Mouse (Mus musculus): ENCODE data around the gene Plcg1. TPM values are rescaled to one million over a fixed set of nuclear protein-coding genes. Genes with fewer than 3 reads are reported as not detected.

The Plcg1 gene
- polyA plus RNA-seq, 1 experiment from 2014 or later: 80.6 TPM

DNA sequence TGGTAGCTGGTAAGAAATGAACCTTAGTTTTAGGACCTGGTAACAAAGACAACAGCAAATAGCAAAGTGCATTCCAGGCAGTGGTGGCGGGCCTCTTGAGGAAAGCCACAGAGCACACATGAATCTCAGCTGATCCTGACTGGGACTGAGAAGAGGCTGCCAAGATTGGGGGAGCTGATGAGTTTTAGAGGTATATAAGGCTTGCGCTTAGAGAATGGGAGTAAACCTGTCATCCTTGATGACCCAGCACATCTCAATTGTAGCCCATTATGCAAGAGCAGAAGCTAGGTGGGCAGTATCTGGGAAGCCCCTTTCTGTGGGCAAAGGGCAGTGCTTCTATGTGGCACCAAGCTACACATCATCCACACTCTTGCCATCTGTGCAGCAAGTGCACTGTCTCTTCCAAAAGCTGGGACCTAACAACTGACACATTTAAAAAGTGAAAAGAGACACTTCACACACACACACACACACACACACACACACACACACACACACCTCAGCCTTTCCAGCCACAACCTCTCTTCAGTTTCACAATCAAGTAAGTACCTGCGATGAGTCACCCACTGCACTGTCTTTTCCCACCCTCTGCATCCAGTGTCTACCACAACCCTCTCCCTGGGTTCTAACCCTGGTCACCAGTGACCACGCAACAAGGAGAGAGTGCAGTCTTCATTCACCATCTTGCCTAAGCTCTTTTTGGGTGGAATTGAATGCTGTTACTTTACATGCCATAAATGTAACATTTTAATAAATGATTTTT is 7.3 kb upstream of the Plcg1 start:
- 95% methylated on average over 4 of the region's 4 CpGs for WGBS
- H3K36me3 ChIP-seq (ENCODE audit: control insufficient read depth, insufficient read depth, low read length): peaks cover 8% of the 10 kb centered on the region
- H3K27ac ChIP-seq (ENCODE audit: low read depth, low read length): no peak overlapping the region
- no peaks in the 10 kb centered on the region for H3K27me3 ChIP-seq (ENCODE audit: control insufficient read depth, insufficient read depth, low read length)
- H3K4me1 ChIP-seq (ENCODE audit: control insufficient read depth, insufficient read depth, low read length): no peaks in the 10 kb centered on the region
- ATAC-seq (ENCODE audit: insufficient read depth, low FRiP score, low TSS enrichment) (no peak), DNase-seq (ENCODE audit: low spot score) (no peak)
- no peak overlapping the region for H3K4me3 ChIP-seq (ENCODE audit: low read depth, low read length)
- H3K4me2 ChIP-seq (ENCODE audit: low read depth): no peak overlapping the region
- H3K9me3 ChIP-seq (ENCODE audit: control insufficient read depth, low read length): no peaks in the 10 kb centered on the region
- no peak overlapping the region for H3K9ac ChIP-seq (ENCODE audit: low read length)

DNA sequence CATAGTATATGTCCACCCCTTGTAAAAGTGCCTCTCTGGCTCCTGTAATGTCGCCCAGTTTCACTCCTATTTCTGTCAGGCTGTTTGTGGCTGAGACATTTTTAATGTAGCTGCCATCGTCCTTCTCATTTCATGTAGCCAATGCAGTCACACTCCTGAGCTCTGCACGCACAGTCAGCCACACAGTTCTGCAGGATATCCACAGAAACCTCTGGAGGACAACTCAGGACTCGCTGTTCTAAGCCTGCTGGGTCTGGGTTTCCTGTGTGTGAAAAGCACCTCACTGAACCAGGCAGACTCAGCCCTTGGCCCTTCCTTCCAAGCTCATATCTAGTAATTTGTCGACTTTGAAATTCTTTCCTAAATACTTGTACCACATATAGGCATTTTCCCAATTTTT is 6.6 kb upstream of the Plcg1 start:
- Histone ChIP-seq H3K27ac (ENCODE audit: low read depth, low read length) (no peak overlapping the region), H3K27me3 (ENCODE audit: control insufficient read depth, insufficient read depth, low read length) (no peaks in the 10 kb centered on the region), H3K9me3 (ENCODE audit: control insufficient read depth, low read length) (no peaks in the 10 kb centered on the region), H3K36me3 (ENCODE audit: control insufficient read depth, insufficient read depth, low read length) (peaks cover 6% of the 10 kb centered on the region), H3K9ac (ENCODE audit: low read length) (no peak overlapping the region), H3K4me3 (ENCODE audit: low read depth, low read length) (no peak overlapping the region), H3K4me1 (ENCODE audit: control insufficient read depth, insufficient read depth, low read length) (no peaks in the 10 kb centered on the region), H3K4me2 (ENCODE audit: low read depth) (no peak overlapping the region)
- WGBS: 92% methylated on average over 5 of the region's 5 CpGs
- ATAC-seq (ENCODE audit: insufficient read depth, low FRiP score, low TSS enrichment): no peak
- no peak for DNase-seq (ENCODE audit: low spot score)

DNA sequence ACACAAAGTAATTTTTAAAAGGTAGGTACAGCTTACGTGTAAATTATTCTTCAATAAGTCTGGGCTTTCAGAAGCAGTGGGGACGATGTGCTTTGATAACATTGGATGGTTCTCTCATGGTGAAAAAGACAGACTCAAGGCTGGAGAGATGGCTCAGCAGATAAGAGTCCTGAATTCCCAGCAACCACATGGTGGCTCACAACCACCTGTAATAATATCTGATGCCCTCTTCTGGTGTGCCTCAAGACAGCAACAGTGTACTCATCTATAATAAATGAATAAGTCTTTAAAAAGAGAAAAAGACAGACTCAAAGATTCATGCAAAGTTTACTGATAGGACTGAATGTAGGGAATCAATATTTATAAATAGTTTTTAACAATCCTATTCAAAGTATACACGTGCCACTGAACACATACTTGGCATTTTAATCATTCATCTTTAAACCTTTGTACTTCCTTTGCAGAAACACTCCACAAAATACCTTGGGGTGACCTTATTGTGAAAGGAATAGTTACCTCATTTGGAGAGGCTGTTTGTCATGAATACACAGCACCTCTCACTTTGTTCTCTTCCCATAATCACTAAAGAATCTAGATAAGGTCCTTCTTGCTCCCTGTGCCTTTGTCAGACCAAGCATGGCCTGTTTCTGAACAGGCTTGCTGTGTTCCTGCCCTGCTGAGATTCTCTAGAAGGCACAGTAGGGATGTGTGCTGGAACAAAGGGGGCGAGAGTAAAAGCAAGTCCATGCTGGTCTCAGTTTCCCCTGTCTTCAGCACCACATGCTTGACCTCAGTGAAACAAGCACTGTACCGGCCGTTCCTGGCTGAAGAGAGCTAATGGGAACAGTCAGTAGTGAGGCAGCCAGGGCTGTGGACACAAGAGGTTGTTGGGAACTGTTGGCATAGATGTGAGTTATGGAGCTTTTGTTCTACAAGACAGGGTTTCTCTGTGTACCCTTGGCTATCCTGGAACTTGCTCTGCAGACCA is 4.9 kb upstream of the Plcg1 start:
- Histone ChIP-seq H3K36me3 (ENCODE audit: control insufficient read depth, insufficient read depth, low read length) (no peaks in the 10 kb centered on the region; the same call in 1 of the 2 replicates), H3K4me3 (ENCODE audit: low read depth, low read length) (no peak overlapping the region), H3K27me3 (ENCODE audit: control insufficient read depth, insufficient read depth, low read length) (no peaks in the 10 kb centered on the region), H3K9me3 (ENCODE audit: control insufficient read depth, low read length) (no peaks in the 10 kb centered on the region), H3K4me1 (ENCODE audit: control insufficient read depth, insufficient read depth, low read length) (peaks cover 5% of the 10 kb centered on the region; the same call in 1 of the 2 replicates), H3K9ac (ENCODE audit: low read length) (no peak overlapping the region), H3K27ac (ENCODE audit: low read depth, low read length) (no peak overlapping the region), H3K4me2 (ENCODE audit: low read depth) (no peak overlapping the region)
- 89% methylated on average over 6 of the region's 6 CpGs for WGBS
- DNase-seq (ENCODE audit: low spot score) (no peak), ATAC-seq (ENCODE audit: insufficient read depth, low FRiP score, low TSS enrichment) (no peak)

DNA sequence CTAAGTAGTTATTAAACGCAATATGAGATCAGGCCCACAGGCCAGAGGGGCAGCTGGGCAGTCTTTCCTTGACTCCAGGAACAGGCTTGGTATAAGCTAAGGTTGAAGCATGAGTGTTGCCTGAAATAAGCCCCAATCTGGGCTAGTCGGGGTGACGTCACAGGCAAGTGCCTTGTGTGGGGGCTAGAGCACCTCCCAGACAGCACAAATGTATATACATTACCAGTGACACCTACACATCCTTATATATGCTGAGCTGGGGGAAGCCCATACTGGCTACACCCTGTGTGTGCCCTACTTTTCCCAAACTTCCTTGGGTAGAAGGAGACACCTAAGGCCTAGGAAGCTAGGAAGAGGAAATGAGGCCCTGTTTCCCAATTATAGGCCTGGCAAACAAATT is 2.1 kb upstream of the Plcg1 start:
- H3K27ac ChIP-seq (ENCODE audit: low read depth, low read length): no peak overlapping the region
- no peaks in the 10 kb centered on the region for H3K27me3 ChIP-seq (ENCODE audit: control insufficient read depth, insufficient read depth, low read length)
- ATAC-seq (ENCODE audit: insufficient read depth, low FRiP score, low TSS enrichment): no peak
- no peak for DNase-seq (ENCODE audit: low spot score)
- H3K9ac ChIP-seq (ENCODE audit: low read length): no peak overlapping the region
- peaks cover 17% of the 10 kb centered on the region for H3K4me1 ChIP-seq (ENCODE audit: control insufficient read depth, insufficient read depth, low read length)
- no peak overlapping the region for H3K4me3 ChIP-seq (ENCODE audit: low read depth, low read length)
- H3K9me3 ChIP-seq (ENCODE audit: control insufficient read depth, low read length): no peaks in the 10 kb centered on the region
- H3K36me3 ChIP-seq (ENCODE audit: control insufficient read depth, insufficient read depth, low read length): no peaks in the 10 kb centered on the region; the same call in 1 of the 2 replicates
- H3K4me2 ChIP-seq (ENCODE audit: low read depth): no peak overlapping the region
- WGBS: 88% methylated on average over 3 of the region's 3 CpGs

DNA sequence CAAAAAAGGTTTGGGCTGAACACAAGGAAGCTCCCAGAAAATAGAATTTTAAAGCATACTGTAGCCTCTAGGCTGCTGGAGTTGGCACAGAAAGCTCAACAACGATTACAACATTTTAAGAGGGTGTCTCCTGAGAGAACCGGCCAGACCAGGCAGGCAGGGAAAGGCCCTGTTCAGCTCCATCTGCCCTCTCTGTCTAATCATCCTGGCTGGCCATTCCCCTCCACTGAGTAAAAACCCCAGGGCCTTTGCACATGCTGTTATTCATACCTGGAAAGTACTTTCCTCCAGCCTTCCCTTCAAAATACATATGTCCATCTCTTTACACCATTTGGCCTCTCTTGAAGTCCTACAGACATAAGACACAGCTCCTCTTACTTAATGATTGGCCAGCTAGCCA is 1.7 kb upstream of the Plcg1 start:
- H3K27me3 ChIP-seq (ENCODE audit: control insufficient read depth, insufficient read depth, low read length): no peaks in the 10 kb centered on the region
- peaks cover 17% of the 10 kb centered on the region for H3K4me1 ChIP-seq (ENCODE audit: control insufficient read depth, insufficient read depth, low read length)
- WGBS: 94% methylated on average over 2 of the region's 2 CpGs
- H3K4me3 ChIP-seq (ENCODE audit: low read depth, low read length): no peak overlapping the region
- no peak for ATAC-seq (ENCODE audit: insufficient read depth, low FRiP score, low TSS enrichment)
- no peaks in the 10 kb centered on the region for H3K9me3 ChIP-seq (ENCODE audit: control insufficient read depth, low read length)
- no peak overlapping the region for H3K4me2 ChIP-seq (ENCODE audit: low read depth)
- DNase-seq (ENCODE audit: low spot score): no peak
- no peak overlapping the region for H3K9ac ChIP-seq (ENCODE audit: low read length)
- H3K27ac ChIP-seq (ENCODE audit: low read depth, low read length): no peak overlapping the region
- H3K36me3 ChIP-seq (ENCODE audit: control insufficient read depth, insufficient read depth, low read length): 0 out of 2 replicates have a peak, but pooled peaks cover 3% of the 10 kb centered on the region

DNA sequence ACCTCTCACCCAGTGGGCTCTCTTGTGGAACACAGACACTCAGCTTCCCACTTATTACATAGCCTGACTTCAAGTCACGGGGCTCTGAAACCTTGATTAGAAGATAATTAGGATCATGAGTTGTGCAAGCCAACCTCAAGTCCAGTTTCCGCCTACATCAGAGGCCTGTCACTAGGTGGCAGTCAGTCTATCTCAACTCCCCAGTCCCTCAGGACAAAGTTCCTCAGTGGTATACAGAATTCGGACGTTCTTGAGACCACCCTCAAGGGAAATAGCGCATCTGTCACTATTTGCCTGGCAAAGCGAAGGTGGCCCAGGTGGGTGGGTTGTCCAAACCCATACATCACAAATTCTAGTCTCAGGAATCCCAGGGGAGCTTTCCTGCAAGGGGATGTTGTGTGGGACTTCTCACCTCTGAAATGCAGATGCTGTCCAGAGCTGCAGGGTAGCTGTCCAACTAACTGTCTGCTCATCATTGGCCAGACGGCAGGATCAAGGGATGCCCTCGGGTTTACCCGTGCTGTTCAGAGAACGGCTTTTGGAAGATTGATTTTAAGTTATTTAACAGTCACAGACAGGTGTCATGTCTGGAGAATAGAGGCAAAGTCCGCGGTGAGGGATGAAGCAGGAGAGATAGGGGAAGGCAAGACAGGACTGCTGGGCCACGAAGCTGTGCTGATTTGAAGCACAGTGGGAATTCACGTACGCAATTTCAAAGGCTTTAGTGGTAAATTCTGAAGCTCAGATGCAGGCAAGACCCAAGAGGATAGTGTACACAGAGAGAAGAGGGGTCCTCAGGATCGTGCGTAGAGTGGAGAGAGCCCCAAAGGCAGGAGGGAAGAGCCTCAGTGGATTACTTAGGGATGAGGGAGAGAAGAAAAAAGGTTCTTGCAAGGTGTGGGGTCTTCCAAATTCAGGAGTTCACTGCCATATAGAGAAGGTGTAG is 976 bp upstream of the Plcg1 start:
- H3K9me3 ChIP-seq (ENCODE audit: control insufficient read depth, low read length): no peaks in the 10 kb centered on the region
- H3K36me3 ChIP-seq (ENCODE audit: control insufficient read depth, insufficient read depth, low read length): 0 out of 2 replicates have a peak, but pooled peaks cover 3% of the 10 kb centered on the region
- H3K4me2 ChIP-seq (ENCODE audit: low read depth): peak overlapping the region; percentile 76
- peak overlapping the region; percentile 91 for H3K4me3 ChIP-seq (ENCODE audit: low read depth, low read length)
- 31% methylated on average over 17 of the region's 17 CpGs for WGBS
- H3K4me1 ChIP-seq (ENCODE audit: control insufficient read depth, insufficient read depth, low read length): peaks cover 17% of the 10 kb centered on the region
- ATAC-seq (ENCODE audit: insufficient read depth, low FRiP score, low TSS enrichment): no peak
- H3K27ac ChIP-seq (ENCODE audit: low read depth, low read length): no peak overlapping the region
- H3K9ac ChIP-seq (ENCODE audit: low read length): no peak overlapping the region; the same call in 1 of the 2 replicates
- H3K27me3 ChIP-seq (ENCODE audit: control insufficient read depth, insufficient read depth, low read length): no peaks in the 10 kb centered on the region
- peak; percentile 21 for DNase-seq (ENCODE audit: low spot score)

DNA sequence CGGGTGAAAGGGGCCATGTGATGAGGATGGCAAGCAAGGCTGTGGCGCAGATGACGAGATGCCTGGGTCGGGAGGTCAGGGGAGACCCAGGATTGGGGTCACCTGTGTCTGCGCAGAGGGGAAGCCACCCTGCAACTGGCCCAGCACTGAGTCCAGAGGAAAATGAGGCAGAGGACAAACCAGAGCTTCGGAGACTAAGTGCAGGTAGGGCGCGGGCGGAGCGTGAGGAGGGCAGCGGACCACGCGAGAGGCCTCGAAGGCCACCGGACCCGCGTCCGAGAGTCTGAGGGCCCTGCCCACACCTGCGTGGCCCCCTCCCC is 343 bp upstream of the Plcg1 start:
- Histone ChIP-seq H3K9me3 (ENCODE audit: control insufficient read depth, low read length) (no peaks in the 10 kb centered on the region), H3K9ac (ENCODE audit: low read length) (peak overlapping the region; percentile 99), H3K27me3 (ENCODE audit: control insufficient read depth, insufficient read depth, low read length) (no peaks in the 10 kb centered on the region), H3K27ac (ENCODE audit: low read depth, low read length) (no peak overlapping the region), H3K36me3 (ENCODE audit: control insufficient read depth, insufficient read depth, low read length) (peaks cover 6% of the 10 kb centered on the region; the same call in 1 of the 2 replicates), H3K4me1 (ENCODE audit: control insufficient read depth, insufficient read depth, low read length) (peaks cover 17% of the 10 kb centered on the region), H3K4me2 (ENCODE audit: low read depth) (peak overlapping the region; percentile 76), H3K4me3 (ENCODE audit: low read depth, low read length) (peak overlapping the region; percentile 91)
- DNase-seq (ENCODE audit: low spot score) (no peak), ATAC-seq (ENCODE audit: insufficient read depth, low FRiP score, low TSS enrichment) (no peak; the same call in 1 of the 2 replicates)
- 10% methylated on average over 19 of the region's 19 CpGs for WGBS

DNA sequence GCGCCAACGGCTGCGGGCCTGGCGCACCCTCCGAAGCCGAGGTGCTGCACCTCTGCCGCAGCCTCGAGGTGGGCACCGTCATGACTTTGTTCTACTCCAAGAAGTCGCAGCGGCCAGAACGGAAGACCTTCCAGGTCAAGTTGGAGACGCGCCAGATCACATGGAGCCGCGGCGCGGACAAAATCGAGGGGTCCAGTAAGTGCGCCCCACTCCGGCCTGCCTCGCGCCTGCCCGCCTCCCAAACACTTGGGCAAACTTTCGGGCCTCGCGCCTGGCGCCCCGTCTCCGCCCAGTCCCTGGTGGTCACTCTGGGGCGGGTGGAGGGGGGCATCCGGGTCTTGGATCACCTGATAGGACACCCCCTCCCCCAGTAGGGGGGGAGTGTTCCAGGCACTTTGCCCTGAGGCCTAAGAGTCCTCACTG is 750 bp downstream of the Plcg1 start:
- peaks cover 6% of the 10 kb centered on the region for H3K36me3 ChIP-seq (ENCODE audit: control insufficient read depth, insufficient read depth, low read length)
- H3K4me2 ChIP-seq (ENCODE audit: low read depth): peak overlapping the region; percentile 76
- H3K9me3 ChIP-seq (ENCODE audit: control insufficient read depth, low read length): no peaks in the 10 kb centered on the region
- H3K27me3 ChIP-seq (ENCODE audit: control insufficient read depth, insufficient read depth, low read length): no peaks in the 10 kb centered on the region
- peak overlapping the region; percentile 99 for H3K9ac ChIP-seq (ENCODE audit: low read length)
- peak overlapping the region; percentile 96 for H3K27ac ChIP-seq (ENCODE audit: low read depth, low read length)
- peaks cover 17% of the 10 kb centered on the region for H3K4me1 ChIP-seq (ENCODE audit: control insufficient read depth, insufficient read depth, low read length)
- WGBS: under 1% methylated on average over 31 of the region's 32 CpGs
- peak; percentile 63 for DNase-seq (ENCODE audit: low spot score)
- ATAC-seq (ENCODE audit: insufficient read depth, low FRiP score, low TSS enrichment): peak; percentile 11
- peak overlapping the region; percentile 91 for H3K4me3 ChIP-seq (ENCODE audit: low read depth, low read length)

Data from neural tube, embryonic 11.5 days (tissue).